Mouse (Mus musculus) testis, adult 2 months (tissue): ENCODE measurements around the gene Sox6.

Experiments
- CTCF ChIP-seq: fragments of 200-500 bp; IDR thresholded peaks from 2 replicates; pipeline ENCODE4 v1.5.1; 2012; ENCODE audit warnings: low read depth, mild to moderate bottlenecking, inconsistent platforms, low read length, moderate library complexity; ENCODE audit not compliant: control insufficient read depth, insufficient read depth, insufficient replicate concordance
- POLR2A ChIP-seq: fragments of 200-500 bp; IDR thresholded peaks from 2 replicates; pipeline ENCODE4 v1.6.1; 2012; ENCODE audit warnings: low read depth, mild to moderate bottlenecking, inconsistent platforms, low read length, moderate library complexity; ENCODE audit not compliant: control insufficient read depth

DNA sequence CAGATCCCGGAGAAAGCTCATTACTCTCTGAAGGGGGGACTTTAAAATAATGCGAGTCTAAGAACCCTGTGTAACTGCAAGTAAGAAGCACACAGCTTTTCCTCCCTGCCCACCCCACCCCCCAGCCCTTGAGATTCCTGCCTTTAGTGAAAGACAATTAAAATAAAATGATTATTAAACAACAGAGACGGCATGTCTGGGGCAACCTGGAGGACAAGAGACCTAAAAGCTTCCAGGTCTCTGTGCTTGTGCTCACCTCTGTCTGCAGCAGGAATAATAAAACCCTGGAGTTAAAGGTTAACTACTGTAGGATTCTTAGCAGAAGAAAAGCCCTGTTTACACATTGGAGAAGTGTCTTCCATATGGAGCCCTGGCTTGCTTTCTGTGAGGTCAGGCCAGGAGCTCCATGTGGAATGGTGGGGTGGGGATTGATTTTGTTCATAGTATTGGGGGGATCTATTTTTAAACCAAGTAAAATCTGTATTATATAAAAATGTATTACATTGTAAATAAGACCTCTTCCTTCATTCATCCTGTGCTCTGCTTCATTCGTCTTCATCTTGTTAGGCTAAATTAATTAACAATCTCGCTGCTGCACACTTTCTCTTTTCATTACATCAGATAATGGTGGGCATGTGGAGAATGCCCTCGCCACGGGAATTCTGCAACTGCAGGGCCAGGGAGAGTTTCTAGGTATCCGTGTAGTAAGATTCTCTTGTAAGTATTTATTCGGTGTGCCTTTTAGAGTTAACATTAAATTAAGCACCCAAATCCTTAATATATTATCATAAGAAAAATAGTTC is 171.7 kb downstream of the Sox6 start:
- TF ChIP-seq CTCF (no peak), POLR2A (no peak)
